Mouse (Mus musculus) limb, embryonic 10.5 days (tissue): Measurements from ENCODE around the gene Styxl1. TPM values are rescaled to one million over a fixed set of nuclear protein-coding genes. Genes with fewer than 3 reads are reported as not detected.

Source experiments
- DNase-seq: peaks from one replicate; pipeline ENCODE4 v3.0.0-alpha.2; 2017; ENCODE audit warnings: low spot score
- H3K27ac ChIP-seq: fragments of 300-500 bp; sonication (generic); 2 replicates; pipeline ENCODE4 v1.5.1; 2016; ENCODE audit warnings: mild to moderate bottlenecking
- H3K27me3 ChIP-seq: fragments of 300-500 bp; sonication (generic); 2 replicates; pipeline ENCODE4 v1.6.1; 2016; ENCODE audit warnings: low read depth, mild to moderate bottlenecking; ENCODE audit not compliant: poor library complexity, severe bottlenecking
- H3K36me3 ChIP-seq: fragments of 300-500 bp; sonication (generic); 2 replicates; pipeline ENCODE4 v1.6.1; 2016; ENCODE audit warnings: mild to moderate bottlenecking, moderate library complexity
- H3K4me1 ChIP-seq: fragments of 300-500 bp; sonication (generic); 2 replicates; pipeline ENCODE4 v1.6.1; 2016
- H3K4me3 ChIP-seq: fragments of 300-500 bp; sonication (generic); 2 replicates; pipeline ENCODE4 v1.5.1; 2016; ENCODE audit warnings: mild to moderate bottlenecking, moderate library complexity
- H3K9me3 ChIP-seq: fragments of 300-500 bp; sonication (generic); replicated peaks from 2 replicates; pipeline ENCODE4 v1.6.1; 2016; ENCODE audit warnings: mild to moderate bottlenecking
- WGBS: fragments of 180-500 bp; shearing (Covaris S2); methylation state at CpG from one replicate; pipeline ENCODE4 v1.1.7; 2016; 5-methylcytosine and 5-hydroxymethylcytosine counted together
- polyA plus RNA-seq: library from polyadenylated mRNA; unstranded; fragments of >200 nt; fragmentation: Nextera tagmentation; extraction: Ambion mirVana; gene quantifications from 2 replicates; pipeline ENCODE4 v1.2.1, GENCODE M21; 2016

Gene Styxl1
- polyA plus RNA-seq, 1 experiment from 2014 or later: not detected

DNA sequence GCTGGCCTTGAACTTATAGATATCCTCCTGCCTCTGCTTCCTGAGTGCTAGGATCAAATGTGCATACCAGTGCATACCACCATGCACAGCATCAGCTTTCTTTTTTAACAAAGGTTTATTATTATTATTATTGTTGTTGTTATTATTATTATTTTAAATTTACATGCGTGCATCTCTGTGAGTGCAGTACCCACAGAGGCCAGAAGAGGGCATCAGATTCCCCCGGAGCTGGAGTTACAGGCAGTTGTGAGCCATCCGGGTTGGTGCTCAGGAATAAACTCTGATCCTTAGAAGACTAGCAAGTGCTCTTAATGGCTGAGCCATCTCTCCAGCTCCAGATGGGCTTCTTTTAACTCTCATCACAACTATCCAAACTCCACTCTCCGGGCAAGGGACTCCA lies 21.6 kb upstream of the Styxl1 start:
- Histone ChIP-seq H3K4me3 (no peak overlapping the region), H3K27ac (no peak overlapping the region), H3K4me1 (peaks cover 21% of the 10 kb centered on the region), H3K27me3 (peaks cover 15% of the 10 kb centered on the region), H3K36me3 (no peaks in the 10 kb centered on the region), H3K9me3 (no peaks in the 10 kb centered on the region)
- DNase-seq: no peak
- 41% methylated on average over 4 of the region's 4 CpGs for WGBS

DNA sequence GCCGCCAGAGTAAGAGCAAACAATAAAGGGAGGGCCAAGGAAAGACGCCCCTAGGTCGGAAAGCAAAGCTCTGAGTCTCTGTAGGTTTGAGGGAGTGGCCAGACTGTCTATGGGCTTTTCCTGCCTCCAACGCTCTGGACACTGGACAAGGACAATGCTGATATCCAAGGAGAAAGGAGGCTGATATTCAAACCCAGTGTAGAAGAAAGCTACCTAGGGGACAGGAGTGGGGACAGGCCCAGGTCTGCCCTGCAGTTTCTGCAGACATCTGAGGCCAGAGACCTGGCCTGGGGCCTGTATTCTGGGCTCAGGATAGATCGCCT lies 16.6 kb upstream of the Styxl1 start:
- DNase-seq: no peak
- 19% methylated on average over 5 of the region's 5 CpGs for WGBS
- peaks cover 13% of the 10 kb centered on the region for H3K4me1 ChIP-seq
- peak overlapping the region; percentile 43 for H3K4me3 ChIP-seq
- 0 out of 2 replicates have a peak, but pooled peaks cover 4% of the 10 kb centered on the region for H3K27me3 ChIP-seq
- H3K9me3 ChIP-seq: no peaks in the 10 kb centered on the region
- H3K36me3 ChIP-seq: peaks cover 25% of the 10 kb centered on the region
- H3K27ac ChIP-seq: peak overlapping the region; percentile 58

DNA sequence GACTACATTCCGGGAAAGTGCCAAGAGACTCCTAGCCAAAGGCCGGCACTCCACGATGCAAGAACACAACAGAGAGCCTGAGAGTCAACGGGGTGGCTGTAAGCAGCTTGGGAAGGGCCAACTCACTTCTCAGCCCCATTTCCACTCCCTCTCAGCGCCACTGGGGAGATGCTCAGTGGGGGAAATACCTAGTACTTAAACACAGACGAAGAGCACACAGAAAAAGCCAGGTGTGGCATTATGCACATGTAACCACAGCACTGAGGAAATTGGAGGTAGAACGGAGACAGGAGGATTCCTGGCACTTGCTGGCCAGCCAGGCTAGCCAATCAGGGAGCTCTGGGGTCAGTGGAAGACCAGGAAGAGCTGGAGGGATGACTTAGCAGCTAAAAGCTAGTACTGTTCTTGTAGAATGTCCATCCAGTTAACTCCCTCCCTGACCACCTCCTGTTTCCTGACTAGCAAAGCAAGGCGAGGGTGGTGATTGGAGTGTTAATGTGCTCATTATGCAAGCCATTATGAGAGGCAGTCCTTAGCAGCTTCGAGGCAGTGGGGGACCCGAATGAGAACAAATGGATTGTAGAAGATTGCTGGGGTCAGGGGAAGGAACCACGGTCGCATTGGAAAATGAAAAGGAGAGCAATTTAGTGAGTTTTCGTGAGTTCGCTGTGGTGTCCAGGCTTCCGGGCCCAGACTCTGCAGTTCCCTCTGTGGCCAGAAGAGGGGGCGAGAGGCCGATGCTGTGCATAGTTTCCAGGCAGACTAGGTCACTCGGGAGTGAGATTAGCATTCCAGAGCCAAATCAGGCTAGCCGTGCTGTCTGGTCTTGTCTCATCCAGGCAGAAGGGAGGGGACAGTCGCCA lies 16.0 kb upstream of the Styxl1 start:
- peak overlapping the region; percentile 43 for H3K4me3 ChIP-seq
- peak overlapping the region; percentile 58 for H3K27ac ChIP-seq
- H3K4me1 ChIP-seq: peaks cover 13% of the 10 kb centered on the region
- H3K36me3 ChIP-seq: peaks cover 30% of the 10 kb centered on the region
- peak; percentile 92 for DNase-seq
- 11% methylated on average over 20 of the region's 20 CpGs for WGBS
- 0 out of 2 replicates have a peak, but pooled peaks cover 4% of the 10 kb centered on the region for H3K27me3 ChIP-seq
- H3K9me3 ChIP-seq: no peaks in the 10 kb centered on the region

DNA sequence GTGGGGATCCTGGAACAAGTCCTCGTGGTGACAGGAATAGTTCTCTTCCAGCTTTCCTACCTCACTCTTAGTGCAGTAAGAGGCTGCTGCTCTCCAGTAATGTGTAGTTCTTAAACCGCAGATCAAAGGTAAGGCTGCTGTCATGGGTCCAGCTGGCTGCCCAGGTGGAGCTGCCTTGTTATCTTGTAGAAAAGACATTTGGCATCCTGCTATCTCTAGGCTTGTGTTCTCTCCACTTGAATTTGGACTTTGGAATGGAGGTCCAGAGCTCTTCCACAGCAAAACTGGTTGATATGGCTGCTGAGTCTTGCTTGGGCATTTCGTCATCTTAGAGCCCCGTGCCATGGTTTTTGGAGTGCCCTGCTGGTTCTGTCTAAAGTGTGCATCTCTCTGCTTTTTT lies 4.7 kb upstream of the Styxl1 start:
- WGBS: 93% methylated on average over 4 of the region's 4 CpGs

DNA sequence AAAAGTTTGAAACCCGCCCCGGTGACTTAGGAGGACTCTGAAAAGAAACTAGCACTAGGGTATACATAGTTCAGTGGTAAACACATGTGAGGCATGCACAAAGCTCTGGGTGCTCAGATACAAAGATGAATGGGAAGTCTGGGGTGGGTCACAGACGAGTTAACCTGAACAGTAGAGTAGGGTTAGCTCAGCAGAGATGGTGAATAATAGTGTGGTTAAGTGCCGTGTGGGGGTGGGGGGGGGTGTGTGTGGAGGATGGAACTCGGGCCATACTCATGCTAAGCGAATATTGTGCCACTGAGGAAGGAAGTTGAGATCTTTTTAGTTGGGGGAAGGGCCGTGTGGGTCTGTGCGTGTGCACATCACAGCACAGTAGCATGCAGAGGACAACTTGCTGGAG lies 2.1 kb upstream of the Styxl1 start:
- no peak for DNase-seq
- H3K4me1 ChIP-seq: peaks cover 22% of the 10 kb centered on the region
- no peak overlapping the region; the same call in 1 of the 2 replicates for H3K4me3 ChIP-seq
- no peaks in the 10 kb centered on the region for H3K9me3 ChIP-seq
- peaks cover 51% of the 10 kb centered on the region for H3K36me3 ChIP-seq
- H3K27me3 ChIP-seq: no peaks in the 10 kb centered on the region
- 90% methylated on average over 8 of the region's 8 CpGs for WGBS
- H3K27ac ChIP-seq: no peak overlapping the region

More for the DNA sequence above, 4.7 kb upstream of the Styxl1 start:
- Histone ChIP-seq H3K4me1 (peaks cover 15% of the 10 kb centered on the region), H3K9me3 (no peaks in the 10 kb centered on the region), H3K27me3 (no peaks in the 10 kb centered on the region), H3K36me3 (peaks cover 77% of the 10 kb centered on the region), H3K27ac (no peak overlapping the region), H3K4me3 (no peak overlapping the region)
- no peak for DNase-seq

DNA sequence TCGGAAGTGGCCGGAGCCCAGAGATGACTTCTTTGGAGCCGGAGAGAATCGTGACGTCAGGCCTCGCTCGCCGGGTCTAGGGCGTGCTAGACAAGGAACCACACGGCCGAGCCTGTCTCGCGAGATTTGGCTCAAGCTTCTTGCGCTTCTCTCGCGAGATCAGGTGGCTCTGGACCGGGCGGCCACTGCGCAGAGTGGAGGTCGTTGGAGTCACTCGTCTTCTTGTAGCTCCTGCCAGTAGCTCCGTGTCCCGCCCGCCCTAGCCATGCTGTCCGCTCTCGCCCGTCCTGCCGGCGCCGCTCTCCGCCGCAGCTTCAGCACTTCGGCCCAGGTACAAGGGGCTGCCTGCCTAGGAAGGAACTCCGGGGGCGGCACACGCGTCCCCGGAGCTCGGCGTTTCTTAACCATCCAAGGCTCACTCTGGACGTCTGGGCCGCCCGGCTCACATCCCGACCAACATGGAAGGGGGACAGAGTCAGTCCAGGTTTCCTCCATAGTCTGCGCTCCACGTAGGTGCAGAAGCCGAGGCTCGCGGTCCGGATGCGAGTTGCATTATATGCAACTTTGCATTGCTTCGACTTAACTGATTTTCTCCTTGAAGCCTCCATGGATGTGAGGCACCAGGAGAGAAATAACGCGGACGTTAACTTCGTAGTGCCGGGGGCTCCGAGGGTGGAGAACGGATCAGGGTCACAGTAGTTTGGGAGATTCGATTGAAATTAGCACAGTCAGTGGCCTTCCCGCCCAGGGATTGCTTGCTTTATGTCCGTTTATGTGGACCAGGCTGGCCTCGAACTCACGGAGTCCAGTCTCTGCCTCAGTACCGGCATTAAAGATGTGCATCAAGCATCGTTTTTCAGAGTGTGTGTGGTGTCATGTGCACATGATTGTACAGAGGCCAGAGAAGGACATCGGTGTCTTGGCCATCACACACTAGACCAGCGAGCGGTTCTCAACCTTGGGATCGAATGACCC lies 573 bp upstream of the Styxl1 start, which contains the start of gene Mdh2:
Gene Mdh2 (plus strand): TSS at position 10 of the 975 bp plus-strand sequence.
- peak within 1 kb of the TSS; percentile 94 for H3K27ac ChIP-seq
- no peaks in the 10 kb centered on the region for H3K9me3 ChIP-seq
- DNase-seq: peak; percentile 99
- H3K27me3 ChIP-seq: no peaks in the 10 kb centered on the region
- H3K4me1 ChIP-seq: peaks cover 22% of the 10 kb centered on the region
- H3K4me3 ChIP-seq: peak within 1 kb of the TSS; percentile 91
- 2% methylated on average over 69 of the region's 70 CpGs for WGBS
- H3K36me3 ChIP-seq: peaks cover 35% of the 10 kb centered on the region

DNA sequence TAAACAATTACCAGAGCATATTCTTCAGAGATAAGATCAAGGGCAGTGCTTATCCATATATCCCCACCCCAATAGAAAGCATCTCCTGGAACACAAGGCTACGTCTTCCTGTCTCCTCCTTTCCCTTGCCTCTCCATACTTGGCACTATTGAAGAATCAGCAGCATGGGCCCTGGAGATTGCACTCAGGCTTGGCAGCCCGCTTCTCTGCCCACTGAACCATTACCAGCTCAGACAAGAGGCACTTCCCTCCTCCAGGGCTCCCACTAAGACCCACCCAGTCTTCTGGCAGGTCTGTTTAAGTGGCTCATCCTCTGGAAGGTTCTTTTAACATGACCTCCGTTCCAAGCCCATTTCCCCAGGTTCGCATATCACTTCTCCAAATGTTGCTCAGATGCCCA lies 1.6 kb downstream of the Styxl1 start:
- peaks cover 22% of the 10 kb centered on the region for H3K4me1 ChIP-seq
- 91% methylated on average over 4 of the region's 4 CpGs for WGBS
- H3K36me3 ChIP-seq: peaks cover 13% of the 10 kb centered on the region
- no peak for DNase-seq
- no peak overlapping the region for H3K4me3 ChIP-seq
- no peaks in the 10 kb centered on the region for H3K27me3 ChIP-seq
- H3K9me3 ChIP-seq: no peaks in the 10 kb centered on the region
- H3K27ac ChIP-seq: no peak overlapping the region

DNA sequence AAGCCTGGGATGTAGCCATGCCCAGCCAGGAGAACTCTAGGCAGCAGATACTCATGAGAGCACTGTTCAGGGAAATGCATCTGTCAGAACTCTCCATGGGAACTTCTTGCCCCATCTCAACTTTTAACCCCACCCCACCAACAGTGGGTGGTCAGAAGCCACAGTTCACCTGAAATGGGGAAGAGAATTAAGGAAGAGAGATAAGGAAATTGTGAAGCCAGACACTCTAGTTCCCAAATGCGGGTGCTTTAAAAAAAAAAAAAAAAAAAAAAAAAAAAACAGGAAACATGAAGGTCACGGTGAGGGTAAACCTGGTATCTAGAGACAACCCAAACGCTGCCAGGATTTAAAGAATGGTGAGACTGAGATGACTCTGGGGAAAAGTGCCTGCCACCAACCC lies 5.7 kb downstream of the Styxl1 start:
- H3K4me3 ChIP-seq: no peak overlapping the region

DNA sequence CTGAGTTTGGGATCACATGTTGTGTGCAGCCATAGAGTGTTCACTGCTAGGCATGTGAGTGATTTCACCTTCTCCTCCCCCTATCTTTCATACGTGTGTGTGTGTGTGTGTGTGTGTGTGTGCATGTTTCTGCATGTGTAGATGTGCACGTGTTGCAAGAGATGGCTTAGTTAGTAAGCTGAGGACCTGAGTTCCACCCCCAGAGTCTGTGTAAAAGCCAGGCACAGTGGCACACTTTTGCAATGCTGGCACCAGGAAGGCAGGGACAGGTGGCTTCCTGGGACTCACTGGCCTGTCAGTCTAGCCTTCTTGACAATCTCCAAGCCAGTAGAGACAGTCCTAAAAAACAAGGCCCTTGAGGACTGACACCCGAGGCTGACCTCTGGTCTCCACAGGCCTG lies 13.2 kb downstream of the Styxl1 start:
- no peaks in the 10 kb centered on the region for H3K27me3 ChIP-seq
- no peak overlapping the region for H3K27ac ChIP-seq
- DNase-seq: no peak
- H3K36me3 ChIP-seq: no peaks in the 10 kb centered on the region
- 75% methylated on average over 3 of the region's 3 CpGs for WGBS
- no peaks in the 10 kb centered on the region for H3K9me3 ChIP-seq
- no peak overlapping the region for H3K4me3 ChIP-seq
- H3K4me1 ChIP-seq: no peaks in the 10 kb centered on the region

More for the DNA sequence above, 5.7 kb downstream of the Styxl1 start:
- no peak overlapping the region for H3K27ac ChIP-seq
- DNase-seq: no peak
- WGBS: 72% methylated on average over 3 of the region's 3 CpGs
- H3K27me3 ChIP-seq: no peaks in the 10 kb centered on the region
- H3K4me1 ChIP-seq: peaks cover 3% of the 10 kb centered on the region
- H3K36me3 ChIP-seq: no peaks in the 10 kb centered on the region
- no peaks in the 10 kb centered on the region for H3K9me3 ChIP-seq

DNA sequence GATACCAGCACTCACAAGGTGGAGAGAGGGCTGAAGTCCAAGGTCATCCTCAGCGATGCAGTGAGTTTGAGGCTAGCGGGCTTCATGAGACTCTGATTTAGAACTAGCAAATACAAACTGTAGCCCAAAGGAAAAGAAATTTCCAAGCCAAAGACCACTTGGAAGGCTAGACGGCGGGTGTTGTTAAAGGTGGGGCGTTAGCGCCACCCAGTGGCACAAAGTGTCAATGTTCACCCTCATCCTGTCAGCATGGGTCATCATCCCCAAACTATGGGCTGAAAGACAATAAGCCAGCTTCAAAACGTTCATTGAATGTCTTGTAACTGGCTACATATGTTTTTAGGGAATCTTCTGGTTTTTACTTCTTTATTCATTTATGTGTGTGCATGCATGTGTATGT lies 14.7 kb downstream of the Styxl1 start:
- H3K4me1 ChIP-seq: no peaks in the 10 kb centered on the region
- H3K9me3 ChIP-seq: no peaks in the 10 kb centered on the region
- no peak overlapping the region for H3K4me3 ChIP-seq
- DNase-seq: peak; percentile 87
- no peak overlapping the region for H3K27ac ChIP-seq
- H3K36me3 ChIP-seq: no peaks in the 10 kb centered on the region
- WGBS: 4% methylated on average over 7 of the region's 7 CpGs
- no peaks in the 10 kb centered on the region for H3K27me3 ChIP-seq

DNA sequence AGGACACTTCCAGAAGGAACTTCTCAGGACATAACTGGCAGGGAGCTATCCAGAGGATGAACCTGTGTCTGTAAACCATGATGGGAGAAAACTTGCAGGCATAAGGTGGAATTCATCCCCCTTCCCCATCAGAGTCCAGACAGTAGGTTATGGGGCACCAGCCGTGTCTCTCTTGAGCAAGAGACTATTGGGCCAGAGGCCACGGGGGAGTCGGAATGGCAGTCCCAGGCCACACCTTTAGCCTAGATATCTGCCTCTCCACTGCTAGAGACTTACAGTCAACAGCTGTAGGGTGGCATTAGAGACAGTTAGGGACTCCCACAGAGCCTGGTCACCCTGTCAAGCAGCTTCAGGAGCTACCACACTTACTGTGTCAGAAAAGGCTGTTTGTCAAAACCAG lies 16.3 kb downstream of the Styxl1 start:
- no peaks in the 10 kb centered on the region for H3K4me1 ChIP-seq
- no peaks in the 10 kb centered on the region for H3K36me3 ChIP-seq
- no peaks in the 10 kb centered on the region for H3K27me3 ChIP-seq
- no peak for DNase-seq
- H3K9me3 ChIP-seq: no peaks in the 10 kb centered on the region
- no peak overlapping the region for H3K27ac ChIP-seq
- H3K4me3 ChIP-seq: no peak overlapping the region
- 71% methylated on average over 3 of the region's 3 CpGs for WGBS

DNA sequence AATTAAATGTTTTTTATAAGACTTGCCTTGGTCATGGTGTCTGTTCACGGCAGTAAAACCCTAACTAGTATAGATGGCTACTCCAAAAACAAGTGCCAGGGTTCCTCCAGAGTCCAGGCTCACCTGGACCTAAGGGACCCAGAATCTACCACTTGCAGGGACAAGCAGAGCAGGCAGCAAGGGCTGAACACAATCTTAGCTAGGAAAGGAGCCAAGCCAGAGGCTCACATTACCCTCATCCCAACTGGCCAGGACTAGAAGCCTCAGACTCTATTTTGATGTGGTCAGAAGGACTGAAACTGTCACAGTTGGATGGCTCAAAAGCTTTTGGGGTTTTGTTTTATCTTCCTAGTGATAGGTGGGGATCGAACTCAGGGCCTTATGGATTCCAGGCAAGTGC lies 26.6 kb downstream of the Styxl1 start:
- no peaks in the 10 kb centered on the region for H3K36me3 ChIP-seq
- no peaks in the 10 kb centered on the region for H3K9me3 ChIP-seq
- no peak overlapping the region for H3K4me3 ChIP-seq
- no peak for DNase-seq
- no peaks in the 10 kb centered on the region for H3K4me1 ChIP-seq
- H3K27ac ChIP-seq: no peak overlapping the region
- H3K27me3 ChIP-seq: no peaks in the 10 kb centered on the region
- WGBS: 77% methylated on average over 2 of the region's 2 CpGs

DNA sequence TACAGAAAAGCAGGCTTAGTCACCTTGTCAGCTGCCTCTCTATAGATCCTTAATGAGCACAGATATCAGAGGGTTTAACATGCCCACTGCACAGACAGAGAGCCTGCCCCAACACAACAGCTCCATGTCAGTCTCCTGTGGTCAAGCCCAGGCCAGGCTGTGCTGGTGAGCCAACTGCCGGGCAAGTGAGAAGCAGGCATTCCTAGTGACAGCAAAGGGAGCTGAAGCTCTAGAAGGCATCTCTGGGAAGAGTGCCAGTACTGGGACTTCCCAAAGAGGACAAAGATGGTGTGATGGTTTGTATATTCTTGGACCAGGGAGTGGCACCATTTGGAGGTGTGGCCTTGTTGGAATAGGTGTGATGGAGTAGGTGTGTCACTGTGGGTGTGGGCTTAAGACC lies 27.1 kb downstream of the Styxl1 start:
- no peak for DNase-seq
- Histone ChIP-seq H3K27me3 (peaks cover under 1% of the 10 kb centered on the region; the same call in 1 of the 2 replicates), H3K4me3 (no peak overlapping the region), H3K27ac (no peak overlapping the region), H3K4me1 (no peaks in the 10 kb centered on the region), H3K9me3 (no peaks in the 10 kb centered on the region), H3K36me3 (no peaks in the 10 kb centered on the region)
- WGBS: 83% methylated on average over 1 of the region's 1 CpGs
